Mouse (Mus musculus) forebrain, embryonic 13.5 days (tissue): Measurements from ENCODE around the gene Bid. TPM values are rescaled to one million over a fixed set of nuclear protein-coding genes. Genes with fewer than 3 reads are reported as not detected.
"Not testable (repeated sequence)": the region's sequence is repeated elsewhere in the genome, so short reads cannot be mapped to it uniquely, and the experiment has no call there.

Experiments used
- ATAC-seq: fragments of 200-750 bp; cut with Nextera tagmentation; 2 replicates; pipeline ENCODE4 v1.8.0; 2017
- H3K27ac ChIP-seq: fragments of 300-500 bp; sonication (generic); 2 replicates; pipeline ENCODE4 v1.5.1; 2015; ENCODE audit warnings: inconsistent platforms, mild to moderate bottlenecking, moderate library complexity
- H3K27me3 ChIP-seq: fragments of 300-500 bp; sonication (generic); 2 replicates; pipeline ENCODE4 v1.6.1; 2015; ENCODE audit warnings: mild to moderate bottlenecking, inconsistent platforms
- H3K36me3 ChIP-seq: fragments of 300-500 bp; sonication (generic); 2 replicates; pipeline ENCODE4 v1.6.1; 2015; ENCODE audit warnings: mild to moderate bottlenecking, inconsistent platforms; ENCODE audit not compliant: poor library complexity, severe bottlenecking
- H3K4me1 ChIP-seq: fragments of 300-500 bp; sonication (generic); 2 replicates; pipeline ENCODE4 v1.6.1; 2015; ENCODE audit warnings: inconsistent platforms
- H3K4me2 ChIP-seq: fragments of 300-500 bp; sonication (generic); 2 replicates; pipeline ENCODE4 v1.6.1; 2015; ENCODE audit warnings: inconsistent platforms, mild to moderate bottlenecking, moderate library complexity
- H3K4me3 ChIP-seq: fragments of 300-500 bp; sonication (generic); 2 replicates; pipeline ENCODE4 v1.5.1; 2015; ENCODE audit warnings: mild to moderate bottlenecking, inconsistent platforms
- H3K9ac ChIP-seq: fragments of 300-500 bp; sonication (generic); 2 replicates; pipeline ENCODE4 v1.6.1; 2015; ENCODE audit warnings: mild to moderate bottlenecking, inconsistent platforms
- H3K9me3 ChIP-seq: fragments of 300-500 bp; sonication (generic); replicated peaks from 2 replicates; pipeline ENCODE4 v1.6.1; 2016; ENCODE audit warnings: inconsistent platforms
- WGBS: fragments of 180-500 bp; shearing (Covaris S2); methylation state at CpG from one replicate; pipeline ENCODE4 v1.1.7; 2015; 5-methylcytosine and 5-hydroxymethylcytosine counted together
- polyA plus RNA-seq: library from polyadenylated mRNA; unstranded; fragments of >200 nt; fragmentation: Nextera tagmentation; extraction: Ambion mirVana; gene quantifications from 2 replicates; pipeline ENCODE4 v1.2.1, GENCODE M21; 2015

Gene Bid
- polyA plus RNA-seq, 1 experiment from 2014 or later = 16.9 TPM

- 87% methylated on average over 2 of the region's 2 CpGs for WGBS
- Histone ChIP-seq H3K36me3 (no peaks in the 10 kb centered on the region), H3K4me1 (peaks cover 9% of the 10 kb centered on the region), H3K4me2 (no peak overlapping the region), H3K9me3 (no peaks in the 10 kb centered on the region), H3K4me3 (no peak overlapping the region), H3K9ac (no peak overlapping the region), H3K27ac (no peak overlapping the region), H3K27me3 (peaks cover 11% of the 10 kb centered on the region)
- no peak for ATAC-seq
Observed at GRCm38 (mm10) chr6:120912931-120913330, 3.7 kb downstream of the Bid start.

- Histone ChIP-seq H3K36me3 (no peaks in the 10 kb centered on the region), H3K4me3 (no peak overlapping the region), H3K27ac (no peak overlapping the region), H3K4me2 (no peak overlapping the region), H3K9me3 (no peaks in the 10 kb centered on the region), H3K9ac (no peak overlapping the region), H3K27me3 (peaks cover 11% of the 10 kb centered on the region), H3K4me1 (peaks cover 9% of the 10 kb centered on the region)
- no peak for ATAC-seq
- WGBS = 84% methylated on average over 13 of the region's 13 CpGs
Observed at GRCm38 (mm10) chr6:120911213-120912007, 5.2 kb downstream of the Bid start.

GRCm38 (mm10) chr6:120909501-120909900 is 7.2 kb downstream of the Bid start:
- no peaks in the 10 kb centered on the region for H3K4me1 ChIP-seq
- 84% methylated on average over 3 of the region's 3 CpGs for WGBS

GRCm38 (mm10) chr6:120907876-120908597 is 8.6 kb downstream of the Bid start:
- 93% methylated on average over 10 of the region's 10 CpGs for WGBS
- not testable (repeated sequence) for H3K4me2 ChIP-seq

More at GRCm38 (mm10) chr6:120909501-120909900, 7.2 kb downstream of the Bid start:
- Histone ChIP-seq H3K4me3 (no peak overlapping the region), H3K27ac (no peak overlapping the region), H3K36me3 (no peaks in the 10 kb centered on the region), H3K9me3 (no peaks in the 10 kb centered on the region), H3K4me2 (no peak overlapping the region), H3K9ac (no peak overlapping the region), H3K27me3 (no peaks in the 10 kb centered on the region)
- no peak for ATAC-seq

GRCm38 (mm10) chr6:120906521-120906920 is 10.1 kb downstream of the Bid start:
- no peak for ATAC-seq
- no peaks in the 10 kb centered on the region for H3K27me3 ChIP-seq
- 93% methylated on average over 6 of the region's 6 CpGs for WGBS
- H3K4me1 ChIP-seq = no peaks in the 10 kb centered on the region
- no peak overlapping the region for H3K4me3 ChIP-seq
- no peaks in the 10 kb centered on the region for H3K36me3 ChIP-seq
- H3K9me3 ChIP-seq = no peaks in the 10 kb centered on the region
- H3K9ac ChIP-seq = no peak overlapping the region
- no peak overlapping the region for H3K27ac ChIP-seq
- no peak overlapping the region for H3K4me2 ChIP-seq

More at GRCm38 (mm10) chr6:120907876-120908597, 8.6 kb downstream of the Bid start:
- H3K4me3 ChIP-seq, H3K27me3 ChIP-seq, H3K27ac ChIP-seq, H3K9me3 ChIP-seq, H3K4me1 ChIP-seq, H3K36me3 ChIP-seq, ATAC-seq, H3K9ac ChIP-seq: not testable (repeated sequence)

GRCm38 (mm10) chr6:120905111-120905510 is 11.5 kb downstream of the Bid start:
- ATAC-seq = no peak
- H3K36me3 ChIP-seq = no peaks in the 10 kb centered on the region
- WGBS = 78% methylated on average over 5 of the region's 5 CpGs

GRCm38 (mm10) chr6:120903961-120904360 is 12.7 kb downstream of the Bid start:
- Histone ChIP-seq H3K9me3 (no peaks in the 10 kb centered on the region), H3K9ac (no peak overlapping the region), H3K27me3 (no peaks in the 10 kb centered on the region), H3K4me1 (no peaks in the 10 kb centered on the region), H3K36me3 (no peaks in the 10 kb centered on the region), H3K4me3 (no peak overlapping the region), H3K27ac (no peak overlapping the region), H3K4me2 (no peak overlapping the region)
- WGBS = 93% methylated on average over 11 of the region's 11 CpGs
- no peak for ATAC-seq

More at GRCm38 (mm10) chr6:120905111-120905510, 11.5 kb downstream of the Bid start:
- no peak overlapping the region for H3K27ac ChIP-seq
- H3K4me3 ChIP-seq = no peak overlapping the region
- no peaks in the 10 kb centered on the region for H3K27me3 ChIP-seq
- H3K4me2 ChIP-seq = no peak overlapping the region
- no peaks in the 10 kb centered on the region for H3K9me3 ChIP-seq
- H3K4me1 ChIP-seq = no peaks in the 10 kb centered on the region
- H3K9ac ChIP-seq = no peak overlapping the region

- Histone ChIP-seq H3K4me2 (no peak overlapping the region), H3K27me3 (no peaks in the 10 kb centered on the region), H3K9ac (no peak overlapping the region), H3K4me3 (no peak overlapping the region), H3K9me3 (no peaks in the 10 kb centered on the region), H3K36me3 (no peaks in the 10 kb centered on the region), H3K27ac (no peak overlapping the region), H3K4me1 (no peaks in the 10 kb centered on the region)
- no peak for ATAC-seq
- WGBS = 68% methylated on average over 5 of the region's 5 CpGs
Observed at GRCm38 (mm10) chr6:120903450-120903912, 13.2 kb downstream of the Bid start.

GRCm38 (mm10) chr6:120901776-120902645 is 14.6 kb downstream of the Bid start:
- no peaks in the 10 kb centered on the region for H3K27me3 ChIP-seq
- no peaks in the 10 kb centered on the region for H3K36me3 ChIP-seq
- H3K4me1 ChIP-seq = no peaks in the 10 kb centered on the region
- WGBS = 90% methylated on average over 14 of the region's 14 CpGs
- no peak overlapping the region for H3K9ac ChIP-seq
- H3K9me3 ChIP-seq = no peaks in the 10 kb centered on the region
- H3K27ac ChIP-seq = no peak overlapping the region
- no peak overlapping the region for H3K4me3 ChIP-seq
- H3K4me2 ChIP-seq = no peak overlapping the region
- ATAC-seq = no peak

GRCm38 (mm10) chr6:120898188-120898833 is 18.3 kb downstream of the Bid start:
- 68% methylated on average over 6 of the region's 6 CpGs for WGBS
- H3K27ac ChIP-seq = no peak overlapping the region
- no peaks in the 10 kb centered on the region for H3K9me3 ChIP-seq
- no peak overlapping the region for H3K4me2 ChIP-seq
- no peaks in the 10 kb centered on the region for H3K4me1 ChIP-seq
- ATAC-seq = peak; percentile 62; the same call in 1 of the 2 replicates
- H3K36me3 ChIP-seq = peaks cover 16% of the 10 kb centered on the region
- H3K4me3 ChIP-seq = no peak overlapping the region
- H3K27me3 ChIP-seq = no peaks in the 10 kb centered on the region
- H3K9ac ChIP-seq = no peak overlapping the region

- 94% methylated on average over 9 of the region's 9 CpGs for WGBS
Observed at GRCm38 (mm10) chr6:120894524-120894923, 22.1 kb downstream of the Bid start.

More at GRCm38 (mm10) chr6:120894524-120894923, 22.1 kb downstream of the Bid start:
- no peak overlapping the region for H3K27ac ChIP-seq
- no peaks in the 10 kb centered on the region for H3K27me3 ChIP-seq
- H3K36me3 ChIP-seq = peaks cover 40% of the 10 kb centered on the region
- H3K4me3 ChIP-seq = no peak overlapping the region
- H3K4me1 ChIP-seq = no peaks in the 10 kb centered on the region
- no peak overlapping the region for H3K9ac ChIP-seq
- H3K4me2 ChIP-seq = no peak overlapping the region
- no peaks in the 10 kb centered on the region for H3K9me3 ChIP-seq
- ATAC-seq = no peak
